Mouse (Mus musculus) midbrain, postnatal 0 days (tissue): ENCODE data around the gene Igsf9. TPM values are rescaled to one million over a fixed set of nuclear protein-coding genes. Genes with fewer than 3 reads are reported as not detected.

Source experiments
- ATAC-seq: fragments of 200-750 bp; cut with Nextera tagmentation; 2 replicates; pipeline ENCODE4 v1.8.0; 2017; ENCODE audit warnings: moderate number of reproducible peaks, mild to moderate bottlenecking, moderate TSS enrichment, moderate library complexity; ENCODE audit not compliant: low FRiP score
- DNase-seq: peaks from one replicate; pipeline ENCODE4 v3.0.0-alpha.2; 2015; ENCODE audit warnings: low spot score
- H3K27ac ChIP-seq: fragments of 300-500 bp; sonication (generic); 2 replicates; pipeline ENCODE4 v1.5.1; 2014; ENCODE audit warnings: low read depth, mild to moderate bottlenecking, low read length, mixed read lengths
- H3K27me3 ChIP-seq: fragments of 300-500 bp; sonication (generic); 2 replicates; pipeline ENCODE4 v1.6.1; 2014; ENCODE audit warnings: low read length, control low read depth, mixed read lengths; ENCODE audit not compliant: insufficient read depth
- H3K36me3 ChIP-seq: fragments of 300-500 bp; sonication (generic); 2 replicates; pipeline ENCODE4 v1.6.1; 2014; ENCODE audit warnings: low read length, control low read depth, mixed read lengths; ENCODE audit not compliant: insufficient read depth
- H3K4me1 ChIP-seq: fragments of 300-500 bp; sonication (generic); 2 replicates; pipeline ENCODE4 v1.6.1; 2014; ENCODE audit warnings: mild to moderate bottlenecking, control low read depth, antibody characterized with exemption, low read length, mixed read lengths; ENCODE audit not compliant: insufficient read depth
- H3K4me2 ChIP-seq: fragments of 300-500 bp; sonication (generic); 2 replicates; pipeline ENCODE4 v1.6.1; 2014; ENCODE audit warnings: low read depth, mild to moderate bottlenecking, low read length, mixed read lengths; ENCODE audit not compliant: poor library complexity, severe bottlenecking
- H3K4me3 ChIP-seq: fragments of 300-500 bp; sonication (generic); 2 replicates; pipeline ENCODE4 v1.5.1; 2014; ENCODE audit warnings: low read depth, mild to moderate bottlenecking, low read length, moderate library complexity
- H3K9ac ChIP-seq: fragments of 300-500 bp; sonication (generic); replicated peaks from 2 replicates; pipeline ENCODE4 v1.6.1; 2014; ENCODE audit warnings: mild to moderate bottlenecking, low read length, moderate library complexity, mixed read lengths; ENCODE audit not compliant: poor library complexity, severe bottlenecking
- H3K9me3 ChIP-seq: fragments of 300-500 bp; sonication (generic); 2 replicates; pipeline ENCODE4 v1.6.1; 2016; ENCODE audit warnings: low read length, control low read depth
- CTCF ChIP-seq: IDR thresholded peaks from 2 replicates; pipeline ENCODE4 v1.5.1; 2016; ENCODE audit warnings: antibody characterized with exemption, mild to moderate bottlenecking
- WGBS: fragments of 180-500 bp; shearing (Covaris S2); extraction: QIAGEN DNeasy Blood & Tissue Kit; methylation state at CpG from one replicate; pipeline ENCODE4 v1.1.7; 2014; 5-methylcytosine and 5-hydroxymethylcytosine counted together
- polyA plus RNA-seq: library from polyadenylated mRNA; unstranded; fragments of >200 nt; fragmentation: Nextera tagmentation; extraction: Ambion mirVana; gene quantifications from 2 replicates; pipeline ENCODE4 v1.2.1, GENCODE M21; 2015
- total RNA-seq: library from RNA; depleted of rRNA; stranded (reverse); fragments of >200 nt; gene quantifications from 2 replicates; pipeline ENCODE4 v1.2.3, GENCODE M21; 2014

The Igsf9 gene
- total and polyA plus RNA-seq, 2 experiments from 2014 or later: 29.0 to 40.6 TPM

DNA sequence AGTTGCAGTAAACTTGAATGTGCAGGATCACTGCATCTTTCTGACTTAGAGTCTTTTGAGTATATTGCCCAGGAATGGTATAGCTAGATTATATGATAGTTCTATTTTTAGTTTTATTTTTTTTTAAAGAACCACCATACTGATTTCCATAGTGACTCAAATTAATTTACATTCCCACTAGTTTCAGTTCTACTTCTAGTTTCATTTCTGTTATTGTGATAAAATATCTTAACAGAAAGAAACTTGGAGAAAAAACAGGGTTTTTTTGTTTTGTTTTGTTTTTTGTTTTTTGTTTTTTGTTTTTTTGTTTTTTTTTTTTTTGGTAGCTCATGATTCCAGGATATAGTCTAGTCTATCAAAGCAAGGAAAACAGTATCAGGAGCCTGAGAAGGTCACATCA is 8.7 kb upstream of the Igsf9 start:
- Histone ChIP-seq H3K4me3 (no peak overlapping the region), H3K9me3 (no peaks in the 10 kb centered on the region), H3K4me1 (no peaks in the 10 kb centered on the region), H3K27me3 (no peaks in the 10 kb centered on the region), H3K9ac (no peak overlapping the region), H3K27ac (no peak overlapping the region), H3K36me3 (no peaks in the 10 kb centered on the region), H3K4me2 (no peak overlapping the region)
- DNase-seq (no peak), ATAC-seq (no peak)
- no peak for TF ChIP-seq CTCF

DNA sequence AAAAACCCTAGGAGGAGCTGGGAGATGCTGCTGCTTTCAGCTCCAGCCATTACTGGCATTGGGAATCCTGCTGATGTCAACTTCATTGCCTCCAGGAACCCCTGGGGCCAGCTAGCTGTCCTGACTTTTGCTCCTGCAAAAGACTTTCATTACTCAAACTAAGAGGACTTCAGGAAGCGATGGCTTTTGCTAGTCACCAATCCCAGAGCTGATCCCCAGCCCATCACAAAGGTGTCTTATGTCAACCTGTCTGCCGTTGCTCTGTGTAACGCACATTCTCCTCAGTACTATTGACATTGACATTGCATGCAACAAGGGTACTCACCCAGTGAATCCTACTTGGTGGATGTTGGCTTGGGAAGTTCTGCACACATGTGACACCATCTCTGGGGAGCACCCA is 7.4 kb upstream of the Igsf9 start:
- no peaks in the 10 kb centered on the region for H3K9me3 ChIP-seq
- ATAC-seq (no peak), DNase-seq (no peak)
- no peak overlapping the region for H3K9ac ChIP-seq
- no peak overlapping the region for H3K4me2 ChIP-seq
- no peaks in the 10 kb centered on the region for H3K36me3 ChIP-seq
- no peak overlapping the region for H3K27ac ChIP-seq
- TF ChIP-seq CTCF: no peak
- H3K4me3 ChIP-seq: no peak overlapping the region
- H3K4me1 ChIP-seq: no peaks in the 10 kb centered on the region
- H3K27me3 ChIP-seq: no peaks in the 10 kb centered on the region
- 90% methylated on average over 3 of the region's 3 CpGs for WGBS

DNA sequence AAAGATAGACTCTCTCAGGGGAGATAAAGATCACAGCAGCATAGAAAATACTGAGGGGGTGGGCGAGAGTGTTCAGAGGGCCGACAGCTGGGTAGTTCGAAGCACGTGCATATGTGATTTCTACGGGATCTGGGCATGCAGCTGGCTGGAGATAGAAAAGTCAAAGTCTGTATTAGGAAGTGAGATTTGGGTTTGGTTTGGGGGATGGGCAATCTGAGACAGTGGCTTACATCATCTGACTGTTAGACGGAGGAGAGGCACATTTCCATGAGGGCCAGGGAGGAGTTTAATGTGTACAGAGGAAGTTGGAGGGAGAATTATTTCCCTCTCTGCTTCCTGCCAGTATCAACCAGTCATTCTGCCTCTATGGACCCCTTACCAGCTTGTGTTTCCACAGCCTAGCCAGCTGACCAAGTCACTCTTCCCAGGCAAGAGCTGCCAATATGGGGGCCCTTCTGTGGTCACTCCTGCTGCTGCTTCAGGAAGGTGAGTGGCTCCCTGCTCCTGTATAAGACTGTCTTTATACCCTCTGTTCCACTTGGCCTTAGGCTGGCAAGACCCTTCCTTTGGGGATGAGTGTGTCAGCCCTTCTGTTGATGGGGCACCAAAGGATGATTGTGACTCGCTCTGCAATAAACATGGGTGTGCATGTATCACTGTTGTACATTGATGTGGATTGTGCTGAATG is 6.4 kb upstream of the Igsf9 start, which contains the start of gene Slamf9:
Gene Slamf9, plus strand, starts transcription at position 305 of the 688 bp plus-strand sequence.
- TF ChIP-seq CTCF: no peak
- WGBS: 74% methylated on average over 7 of the region's 7 CpGs
- no peak within 1 kb of the TSS for H3K4me2 ChIP-seq
- no peak within 1 kb of the TSS for H3K27ac ChIP-seq
- H3K4me3 ChIP-seq: no peak within 1 kb of the TSS
- ATAC-seq (no peak), DNase-seq (no peak)
- H3K9me3 ChIP-seq: no peaks in the 10 kb centered on the region
- no peaks in the 10 kb centered on the region for H3K27me3 ChIP-seq
- no peaks in the 10 kb centered on the region for H3K36me3 ChIP-seq
- no peak within 1 kb of the TSS for H3K9ac ChIP-seq
- H3K4me1 ChIP-seq: no peaks in the 10 kb centered on the region

DNA sequence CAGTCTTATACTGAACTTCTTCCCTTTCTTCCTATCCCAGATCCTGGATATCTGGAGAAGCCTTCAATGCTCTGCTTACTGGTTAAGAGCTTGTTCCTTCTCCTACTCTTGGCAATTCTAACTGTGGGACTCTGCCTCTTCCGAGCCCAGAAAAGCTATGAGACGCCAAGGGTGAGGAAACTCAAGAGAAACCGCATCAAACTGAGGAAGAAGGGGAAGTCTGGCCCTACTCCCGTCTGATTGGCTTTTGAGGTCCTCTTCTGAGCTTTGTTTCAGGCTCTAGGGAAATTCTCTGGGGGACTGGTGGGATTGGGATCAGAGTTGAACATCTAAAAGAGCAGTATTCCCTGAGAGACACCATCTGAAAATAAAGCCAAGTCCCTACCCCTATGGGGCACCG is 3.6 kb upstream of the Igsf9 start:
- no peak overlapping the region for H3K4me3 ChIP-seq
- H3K9ac ChIP-seq: no peak overlapping the region
- no peak overlapping the region for H3K27ac ChIP-seq
- TF ChIP-seq CTCF: no peak
- ATAC-seq (no peak), DNase-seq (no peak)
- no peaks in the 10 kb centered on the region for H3K4me1 ChIP-seq
- 76% methylated on average over 5 of the region's 5 CpGs for WGBS
- H3K36me3 ChIP-seq: no peaks in the 10 kb centered on the region
- H3K4me2 ChIP-seq: no peak overlapping the region
- no peaks in the 10 kb centered on the region for H3K9me3 ChIP-seq
- H3K27me3 ChIP-seq: no peaks in the 10 kb centered on the region

DNA sequence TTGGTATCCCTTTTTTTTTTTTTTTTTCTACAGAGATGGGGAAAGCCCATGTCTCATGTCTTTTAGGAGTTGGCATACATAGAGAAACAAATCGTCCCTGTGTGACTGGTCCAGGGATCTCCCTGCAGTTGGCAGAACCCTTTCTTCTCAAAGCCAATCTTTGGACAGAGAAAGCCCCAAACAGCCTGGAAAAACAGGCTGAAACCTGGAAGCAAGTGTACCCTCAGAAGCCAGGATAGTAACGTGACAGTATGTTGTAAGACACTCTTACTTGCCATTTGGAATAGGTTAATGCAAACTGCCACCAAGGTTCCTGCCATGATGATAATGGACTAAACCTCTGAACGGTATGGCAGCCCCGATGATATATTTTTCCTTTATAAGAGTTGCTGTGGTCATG is 1.2 kb upstream of the Igsf9 start:
- H3K27ac ChIP-seq: no peak overlapping the region
- H3K9me3 ChIP-seq: no peaks in the 10 kb centered on the region
- H3K9ac ChIP-seq: no peak overlapping the region
- WGBS: 93% methylated on average over 4 of the region's 4 CpGs
- no peaks in the 10 kb centered on the region for H3K36me3 ChIP-seq
- no peaks in the 10 kb centered on the region for H3K27me3 ChIP-seq
- peaks cover 18% of the 10 kb centered on the region for H3K4me1 ChIP-seq
- no peak for TF ChIP-seq CTCF
- H3K4me2 ChIP-seq: no peak overlapping the region
- DNase-seq: no peak
- H3K4me3 ChIP-seq: no peak overlapping the region
- ATAC-seq: no peak

DNA sequence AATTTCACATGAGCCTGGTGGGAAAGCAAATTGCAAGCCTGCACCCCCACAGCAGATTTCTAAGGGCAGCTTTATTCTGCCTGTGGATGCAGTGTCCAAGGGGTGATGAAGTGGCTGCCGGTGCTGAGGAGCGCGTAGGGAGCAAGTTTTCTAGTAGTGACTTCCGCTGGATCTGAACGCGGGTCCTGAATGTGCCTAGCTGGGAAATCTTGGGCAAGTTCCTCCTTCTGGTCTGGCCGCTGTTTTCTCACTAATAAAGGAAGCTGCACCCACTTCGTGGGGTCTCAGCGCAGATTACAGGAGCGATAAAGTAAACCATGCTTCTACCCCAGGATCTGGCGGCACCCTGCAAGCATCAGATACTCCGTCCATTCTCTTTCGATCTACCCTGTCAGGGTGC is 477 bp upstream of the Igsf9 start:
- peak overlapping the region; percentile 64 for H3K9ac ChIP-seq
- TF ChIP-seq CTCF: no peak

More for the DNA sequence above, 477 bp upstream of the Igsf9 start:
- no peak for DNase-seq
- ATAC-seq: no peak
- peaks cover 25% of the 10 kb centered on the region for H3K4me1 ChIP-seq
- no peaks in the 10 kb centered on the region for H3K27me3 ChIP-seq
- H3K4me3 ChIP-seq: peak overlapping the region; percentile 61
- H3K27ac ChIP-seq: 0 out of 2 replicates have a peak overlapping the region, but pooled peaks have one; percentile 4
- H3K36me3 ChIP-seq: no peaks in the 10 kb centered on the region
- peak overlapping the region; percentile 78 for H3K4me2 ChIP-seq
- WGBS: 22% methylated on average over 13 of the region's 13 CpGs
- no peaks in the 10 kb centered on the region for H3K9me3 ChIP-seq
